Mouse (Mus musculus) thymus, postnatal 10 days (tissue): Measurements from ENCODE around the gene Cacnb4.

Experiments used
- DNase-seq, 2 experiments: peaks; one replicate each; pipeline ENCODE4 v3.0.0; 2021; ENCODE audit warnings: low spot score in 2 of 2

Gene Cacnb4

GRCm38 (mm10) chr2:52647255-52647998 is 29.2 kb downstream of the Cacnb4 start:
- DNase-seq, result no peak

DNA sequence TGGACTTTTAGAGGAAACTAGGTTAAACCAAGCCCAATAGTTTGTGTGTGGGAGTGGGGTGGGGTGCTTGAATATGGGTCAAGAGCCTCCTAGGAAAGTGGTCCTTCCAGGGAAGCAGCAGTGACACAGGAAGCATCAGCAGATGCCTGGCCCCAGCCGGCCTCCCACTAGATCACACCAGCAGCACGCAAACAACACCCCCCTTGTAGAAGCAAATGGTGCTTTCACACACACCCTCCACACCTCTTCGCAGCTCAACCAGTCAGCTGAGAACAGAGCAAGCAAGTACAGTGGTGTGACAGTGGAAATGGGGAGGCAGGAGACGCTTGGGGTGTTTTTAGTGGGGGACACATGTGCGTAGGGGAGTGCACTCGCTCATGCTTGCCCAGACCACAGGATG is 33.0 kb downstream of the Cacnb4 start:
- DNase-seq, result no peak

- no peak for DNase-seq
These were observed 37.1 kb downstream of the Cacnb4 start for GRCm38 (mm10) chr2:52639530-52639875.

DNA sequence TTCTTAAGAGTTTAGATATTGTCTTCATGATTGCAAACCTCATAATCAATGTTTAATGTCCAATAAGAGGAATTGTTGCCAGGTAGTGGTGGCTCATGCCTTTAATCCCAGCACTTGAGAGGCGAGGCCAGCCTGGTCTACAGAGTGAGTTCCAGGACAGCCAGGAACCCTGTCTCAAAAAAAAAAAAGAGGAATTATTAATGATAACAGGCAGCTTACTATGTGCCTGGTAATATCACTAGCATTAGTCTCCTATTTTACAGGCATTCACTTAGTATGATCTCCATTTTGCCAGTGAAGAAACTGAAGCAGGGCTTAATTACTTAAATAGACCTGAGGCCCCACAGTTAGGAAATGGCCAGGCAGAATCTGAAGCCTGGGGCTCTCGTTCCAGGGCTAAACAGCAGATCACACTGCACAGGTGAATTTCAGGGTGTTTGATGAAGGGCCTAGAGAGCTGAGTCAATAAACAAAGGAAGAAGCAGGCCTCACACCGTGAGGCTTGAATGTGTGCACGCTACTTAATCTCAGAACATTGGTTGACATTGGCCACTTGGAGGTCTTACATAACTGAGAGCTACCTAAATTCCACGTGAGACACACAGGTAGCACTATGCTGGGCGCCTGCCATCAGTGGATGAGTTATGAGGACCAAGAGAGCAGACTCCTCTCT is 37.6 kb downstream of the Cacnb4 start:
- DNase-seq, result no peak

DNA sequence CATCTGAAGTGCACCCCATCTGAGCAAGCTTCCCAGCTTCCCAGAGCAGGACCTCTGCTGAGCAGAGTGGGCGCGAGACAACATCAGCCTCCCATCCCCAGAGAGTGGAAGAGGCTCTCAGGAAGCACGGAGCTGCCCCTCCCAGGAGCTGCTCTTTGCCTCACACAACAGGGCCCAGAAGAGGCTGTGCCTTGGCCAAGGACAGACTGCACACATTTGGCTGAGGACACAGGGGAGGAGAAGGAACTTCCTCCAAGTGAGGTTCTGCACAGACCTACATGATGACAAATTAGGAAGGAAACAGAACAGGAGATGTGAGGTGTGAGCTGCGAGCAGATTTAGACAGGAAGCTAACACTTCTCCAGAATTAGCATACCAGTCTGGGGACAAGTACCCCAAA is 38.4 kb downstream of the Cacnb4 start:
- no peak for DNase-seq

DNA sequence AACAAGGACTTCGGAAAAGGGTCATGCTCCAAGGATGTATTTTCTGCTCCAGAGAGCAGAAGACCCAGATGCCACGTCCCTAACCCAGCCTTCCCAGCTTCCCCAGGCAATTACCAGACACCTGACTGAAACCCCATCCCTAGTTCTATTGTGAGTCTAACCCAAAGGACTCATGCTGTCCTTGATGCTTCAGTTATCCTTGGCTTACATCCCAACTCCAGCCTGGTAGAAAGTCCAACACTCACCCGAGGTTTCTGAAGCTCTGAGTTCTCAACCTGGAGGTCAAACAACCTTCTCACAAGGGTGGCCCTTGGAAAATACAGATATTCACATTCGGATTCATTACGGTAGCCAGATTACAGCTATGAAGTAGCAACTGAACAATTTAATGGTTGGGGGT is 40.6 kb downstream of the Cacnb4 start:
- no peak for DNase-seq

GRCm38 (mm10) chr2:52635358-52635757 is 41.3 kb downstream of the Cacnb4 start:
- no peak for DNase-seq

DNA sequence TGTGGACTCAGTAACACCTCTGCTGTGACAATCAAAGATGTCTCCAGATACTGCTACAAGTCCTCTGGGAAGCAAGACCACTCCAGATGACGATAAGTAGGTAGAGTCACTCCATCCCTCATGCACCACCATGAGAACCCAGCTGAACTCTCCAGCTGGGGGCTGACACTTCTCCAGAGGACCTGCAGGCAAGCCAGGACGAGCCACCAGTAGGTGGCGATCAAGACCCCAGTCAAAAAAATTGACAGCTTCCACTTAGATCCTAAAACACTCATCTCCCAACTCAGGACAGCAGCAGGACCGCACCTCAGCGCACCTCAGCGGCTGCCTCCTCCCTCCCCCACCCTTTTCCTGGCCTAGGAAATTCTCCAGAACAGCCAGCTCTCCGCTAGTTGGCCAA is 43.8 kb downstream of the Cacnb4 start:
- DNase-seq, result peak in 1 of 2 experiments; percentile 54

- no peak for DNase-seq
These were observed 48.4 kb downstream of the Cacnb4 start for GRCm38 (mm10) chr2:52628186-52628585.

DNA sequence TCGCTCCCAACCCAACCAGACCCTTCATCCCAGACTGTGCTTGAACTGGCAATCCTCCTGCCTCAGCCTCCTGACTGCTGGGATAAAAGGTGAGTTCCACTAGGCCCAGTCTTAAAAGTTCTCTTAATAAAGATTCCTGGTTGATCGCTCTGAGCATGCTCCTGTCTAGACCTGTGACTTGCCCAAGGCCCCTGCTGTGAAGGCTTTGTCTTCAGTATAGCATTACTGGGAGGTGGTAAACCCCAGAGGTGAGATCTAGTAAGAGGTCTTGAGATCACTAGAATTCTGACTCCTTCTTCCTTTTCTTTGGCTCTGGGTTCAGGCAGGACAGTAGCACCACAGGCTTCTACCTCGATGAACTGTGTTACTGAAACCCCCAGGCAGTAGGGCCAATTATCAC is 50.4 kb downstream of the Cacnb4 start:
- no peak for DNase-seq

- no peak for DNase-seq
These were observed 50.9 kb downstream of the Cacnb4 start for GRCm38 (mm10) chr2:52625731-52626130.

- no peak for DNase-seq
These were observed 52.7 kb downstream of the Cacnb4 start for GRCm38 (mm10) chr2:52623921-52624404.

DNA sequence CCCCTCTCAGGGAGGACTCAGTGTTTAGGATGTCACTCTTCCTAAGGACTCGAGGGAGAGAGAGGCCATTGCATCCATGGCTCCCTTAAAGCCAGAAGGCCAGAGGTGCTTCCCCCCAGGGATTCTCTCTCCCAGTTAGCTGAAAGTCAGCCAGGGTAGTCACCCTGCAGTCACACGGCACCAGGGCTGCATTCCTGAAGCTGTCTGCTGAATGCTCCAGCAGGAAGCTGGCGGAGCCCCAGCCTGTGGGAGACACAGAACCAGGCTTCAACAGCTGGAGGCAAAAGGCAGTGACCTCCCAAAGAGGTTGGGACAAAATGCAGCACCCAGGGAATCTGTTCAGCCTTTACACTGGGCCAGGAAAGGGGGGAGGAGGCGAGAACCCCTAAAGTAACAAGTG is 53.2 kb downstream of the Cacnb4 start:
- no peak for DNase-seq

DNA sequence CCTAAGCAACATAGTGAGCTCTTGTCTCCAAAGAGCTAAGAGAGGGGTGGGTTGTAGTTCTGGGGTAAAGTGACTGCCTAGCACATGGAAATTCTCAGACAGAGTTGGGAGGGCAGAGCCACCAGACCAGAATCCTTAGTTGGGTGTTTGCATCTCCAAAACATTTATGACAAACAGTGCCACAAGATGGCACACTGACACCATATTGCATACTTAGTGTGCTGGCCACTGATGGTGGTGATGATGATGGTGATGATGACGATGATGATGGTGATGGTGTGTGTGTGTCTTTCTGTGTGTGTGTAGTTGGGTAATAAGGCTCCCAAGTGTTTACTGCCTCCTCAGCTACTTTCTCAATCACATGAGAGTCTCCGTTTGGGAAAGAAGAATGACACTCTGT is 54.0 kb downstream of the Cacnb4 start:
- no peak for DNase-seq

DNA sequence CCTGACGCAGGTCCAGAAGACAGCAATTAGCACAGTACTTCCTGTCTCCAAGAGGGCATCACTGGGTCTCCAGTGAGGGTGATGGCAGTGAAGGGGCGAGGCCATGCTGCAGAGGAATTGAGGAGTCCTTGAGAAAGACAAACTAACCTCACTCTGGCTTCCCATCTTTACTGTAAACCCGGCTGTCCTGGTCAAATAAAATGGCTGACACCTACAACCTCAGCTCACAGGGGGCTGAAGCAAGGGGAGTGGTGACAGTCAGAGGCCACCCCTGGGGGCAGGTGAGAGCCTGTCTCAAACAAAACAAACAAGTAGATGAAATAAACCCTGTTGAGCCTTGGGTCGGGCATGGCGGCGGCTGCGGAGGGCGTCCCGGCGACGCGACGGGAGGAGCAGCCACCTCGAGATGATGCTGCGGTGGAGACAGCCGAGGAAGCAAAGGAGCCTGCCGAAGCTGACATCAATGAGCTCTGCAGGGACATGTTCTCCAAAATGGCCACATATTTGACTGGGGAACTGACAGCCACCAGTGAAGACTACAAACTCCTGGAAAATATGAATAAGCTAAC is 57.1 kb downstream of the Cacnb4 start:
- DNase-seq, result no peak

- DNase-seq, result no peak
These were observed 57.8 kb downstream of the Cacnb4 start for GRCm38 (mm10) chr2:52618804-52619203.

DNA sequence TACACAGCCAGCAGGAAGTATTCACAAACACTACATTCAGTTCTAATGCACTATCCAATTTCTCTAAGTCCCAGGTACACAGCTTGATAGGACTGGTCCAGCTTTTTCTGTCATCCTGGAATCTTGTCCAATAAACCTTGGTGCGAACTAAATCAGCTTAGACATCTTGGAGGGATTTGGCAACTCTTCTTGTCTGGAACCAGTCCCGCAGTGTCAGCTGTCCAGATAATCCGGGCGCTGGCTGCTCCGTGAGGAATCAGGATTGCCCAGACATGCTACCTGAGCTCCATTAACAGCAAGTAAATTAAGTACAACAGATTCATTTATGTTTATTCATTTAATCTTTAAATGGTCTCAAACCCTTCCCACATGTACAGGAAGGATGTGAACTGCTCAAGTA is 61.2 kb downstream of the Cacnb4 start:
- no peak for DNase-seq

GRCm38 (mm10) chr2:52613888-52614287 is 62.7 kb downstream of the Cacnb4 start:
- no peak for DNase-seq

GRCm38 (mm10) chr2:52609486-52609885 is 67.1 kb downstream of the Cacnb4 start:
- DNase-seq, result no peak

GRCm38 (mm10) chr2:52607857-52608485 is 68.7 kb downstream of the Cacnb4 start:
- no peak for DNase-seq

DNA sequence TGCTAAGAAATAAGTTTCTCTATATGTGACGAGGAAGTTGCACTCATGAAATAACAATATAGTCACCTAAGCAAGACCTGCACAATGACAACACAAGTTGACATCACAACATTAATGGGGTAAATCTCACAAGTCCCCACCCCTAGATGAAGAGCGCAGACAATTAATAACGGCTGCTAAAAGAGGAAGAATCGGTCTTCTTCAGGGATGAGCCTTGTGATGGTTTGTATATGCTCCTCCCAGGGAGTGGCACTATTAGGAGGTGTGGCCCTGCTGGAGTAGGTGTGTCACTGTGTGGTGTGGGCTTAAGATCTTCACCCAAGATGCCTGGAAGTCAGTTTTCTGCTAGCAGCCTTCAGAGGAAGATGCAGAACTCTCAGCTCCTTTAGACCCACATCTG is 70.3 kb downstream of the Cacnb4 start:
- no peak for DNase-seq

DNA sequence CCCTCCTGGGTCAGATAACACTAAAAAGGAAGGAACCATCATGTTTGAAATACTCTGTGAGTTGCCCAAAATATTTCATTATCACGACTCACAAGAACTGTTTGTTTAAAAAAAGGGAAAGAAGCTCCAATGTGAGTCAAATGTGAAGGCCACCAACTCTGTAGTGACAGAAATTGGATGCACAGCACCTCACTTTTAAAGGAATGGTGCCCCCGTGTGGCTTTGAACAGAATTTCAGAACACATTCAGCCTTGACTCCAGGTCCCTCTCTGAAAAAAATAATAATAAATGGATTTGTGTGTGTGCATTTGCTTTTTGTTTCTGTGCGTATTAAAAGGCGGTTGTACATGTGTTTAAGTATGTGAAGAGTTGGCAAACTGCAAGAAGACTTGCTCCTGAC is 71.3 kb downstream of the Cacnb4 start:
- peak in 1 of 2 experiments; percentile 28 for DNase-seq

- no peak for DNase-seq
These were observed 72.0 kb downstream of the Cacnb4 start for GRCm38 (mm10) chr2:52604651-52605020.
